Mouse (Mus musculus): ENCODE data around the gene AB124611.
"Not testable (repeated sequence)": the region's sequence is repeated elsewhere in the genome, so short reads cannot be mapped to it uniquely, and the experiment has no call there.

The AB124611 gene

DNA sequence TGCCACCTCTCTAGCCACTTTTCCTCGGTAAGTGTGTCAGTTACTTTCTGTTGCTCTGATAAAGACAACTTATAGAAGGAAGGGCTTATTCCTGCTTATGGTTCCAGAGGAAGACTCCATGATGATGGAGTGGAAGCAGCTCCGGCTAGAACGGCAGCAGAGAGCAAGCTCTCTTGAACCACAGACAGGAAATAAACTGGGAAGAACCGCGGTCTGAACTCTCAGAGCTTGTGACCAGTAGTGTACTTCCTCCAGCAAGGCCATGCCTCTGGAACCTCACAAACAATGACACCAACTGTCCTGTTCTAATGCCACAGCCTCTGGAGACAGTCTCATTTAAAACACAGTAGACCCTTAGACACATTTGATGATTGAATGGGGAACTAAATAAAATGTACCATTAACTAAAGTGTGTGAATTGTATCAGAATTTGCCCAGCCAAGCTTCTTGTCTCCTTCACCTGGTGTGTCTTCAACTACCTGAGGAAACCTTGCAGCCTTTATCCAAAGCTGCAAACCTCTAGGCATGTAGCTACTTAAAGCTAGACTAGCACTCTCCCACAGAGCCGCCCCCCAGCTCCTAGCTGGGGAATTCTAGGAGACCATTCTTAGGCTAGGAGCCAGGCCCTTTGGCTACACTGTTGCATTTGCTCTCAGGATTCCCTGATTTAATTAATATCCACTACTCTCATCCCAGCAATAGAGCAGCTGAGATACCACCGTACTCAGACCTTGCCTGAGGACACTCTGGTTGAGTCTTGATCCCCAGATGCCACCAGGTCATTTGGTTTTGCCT is 637 bp upstream of the AB124611 start:
- peak in 1 of 2 experiments; percentile 18 for DNase-seq

DNA sequence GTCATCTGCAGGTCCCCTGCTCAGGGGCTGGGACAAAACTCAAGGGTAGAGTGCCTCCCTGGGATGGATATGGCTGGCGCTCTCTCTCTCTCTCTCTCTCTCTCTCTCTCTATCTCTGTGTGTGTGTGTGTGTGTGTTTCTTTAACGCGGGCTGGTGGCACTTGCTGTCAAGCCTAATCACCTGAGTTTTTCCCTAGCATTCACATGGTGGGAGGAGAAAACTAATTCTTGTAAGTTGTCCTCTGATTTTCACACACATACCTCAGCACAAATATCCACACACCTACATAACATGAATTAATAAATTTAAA is 613 bp downstream of the AB124611 start:
- no peak for DNase-seq

DNA sequence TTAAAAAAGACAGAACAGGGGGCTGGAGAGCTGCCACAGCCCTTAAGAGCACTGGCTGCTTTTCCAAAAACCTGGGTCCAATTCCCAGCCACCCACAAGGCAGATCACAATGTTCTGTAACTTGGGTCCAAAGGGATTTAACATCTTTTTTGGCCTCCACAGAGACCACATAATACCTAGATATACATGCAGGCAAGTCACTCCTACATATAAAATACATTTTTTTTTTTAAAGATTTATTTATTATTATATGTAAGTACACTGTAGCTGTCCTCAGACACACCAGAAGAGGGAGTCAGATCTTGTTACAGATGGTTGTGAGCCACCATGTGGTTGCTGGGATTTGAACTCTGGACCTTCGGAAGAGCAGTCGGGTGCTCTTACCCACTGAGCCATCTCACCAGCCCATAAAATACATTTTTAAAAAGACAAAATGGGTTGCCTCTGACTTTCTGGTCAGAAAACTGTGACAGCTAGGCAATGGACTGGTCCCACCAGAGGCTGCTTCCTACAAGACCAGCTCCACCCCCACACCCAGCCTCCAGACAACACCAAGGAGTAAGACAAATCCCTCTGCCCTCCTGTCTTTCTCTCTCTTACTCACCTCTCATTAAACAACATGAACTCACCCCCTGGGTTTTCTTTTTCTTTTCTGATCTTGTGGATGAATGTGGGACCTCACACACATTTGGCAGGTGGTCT is 1.3 kb downstream of the AB124611 start:
- no peak for DNase-seq

DNA sequence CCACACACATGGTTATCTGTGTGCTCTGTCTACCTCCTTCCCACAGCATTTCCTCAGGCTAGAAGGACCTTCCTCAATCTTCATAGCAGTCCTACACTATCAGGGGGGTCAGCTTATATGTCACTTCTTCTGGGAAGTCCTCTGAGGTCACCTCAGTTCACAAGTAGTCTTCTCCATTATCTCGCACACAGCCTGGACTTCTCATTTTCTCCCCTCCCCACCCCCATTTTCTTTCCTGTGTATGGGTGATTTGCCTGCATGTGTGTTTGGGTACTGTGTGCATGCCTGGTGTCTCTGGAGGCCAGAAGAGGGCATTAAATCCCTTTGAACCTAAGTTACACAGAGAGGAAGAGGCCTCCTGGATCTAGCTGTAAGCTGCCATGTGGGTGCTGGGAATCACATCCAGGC is 1.9 kb downstream of the AB124611 start:
- no peak for DNase-seq

DNA sequence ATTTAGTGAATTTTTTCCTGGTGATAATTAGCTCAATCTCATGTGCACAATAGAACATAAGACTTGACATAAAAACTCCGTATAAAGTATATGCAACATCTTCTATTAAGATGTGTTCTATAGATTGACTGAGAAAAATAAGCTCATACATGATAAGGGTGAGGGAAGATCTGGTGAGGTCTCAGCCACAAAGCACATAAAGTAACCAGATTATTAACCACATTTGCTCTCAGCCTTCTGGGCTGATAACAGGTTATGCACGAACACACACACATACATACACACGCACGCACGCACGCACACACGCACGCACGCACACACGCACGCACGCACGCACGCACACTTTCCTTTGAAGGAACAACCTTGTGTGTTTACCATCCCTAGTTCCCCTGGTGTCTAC is 10.5 kb downstream of the AB124611 start:
- no peak for DNase-seq

DNA sequence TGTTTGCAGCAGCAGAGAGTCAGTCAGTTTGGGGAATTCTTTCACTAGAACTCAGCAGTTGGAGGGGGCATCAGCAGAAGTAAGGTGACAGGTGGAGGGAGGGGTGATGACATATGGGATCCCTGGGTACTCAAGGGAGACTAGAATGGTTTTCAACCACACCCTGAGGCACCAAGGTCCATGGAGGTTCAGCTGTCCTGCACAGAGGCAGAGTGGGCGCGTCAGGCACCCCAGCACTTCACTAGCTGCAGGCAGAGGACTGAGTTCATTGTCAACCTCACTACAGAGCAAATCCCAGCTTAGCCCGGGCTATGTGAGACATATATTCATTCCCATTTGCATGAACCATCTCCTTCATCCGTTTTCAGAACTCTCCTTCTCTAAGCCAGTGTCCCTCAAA is 11.0 kb downstream of the AB124611 start:
- no peak for DNase-seq

DNA sequence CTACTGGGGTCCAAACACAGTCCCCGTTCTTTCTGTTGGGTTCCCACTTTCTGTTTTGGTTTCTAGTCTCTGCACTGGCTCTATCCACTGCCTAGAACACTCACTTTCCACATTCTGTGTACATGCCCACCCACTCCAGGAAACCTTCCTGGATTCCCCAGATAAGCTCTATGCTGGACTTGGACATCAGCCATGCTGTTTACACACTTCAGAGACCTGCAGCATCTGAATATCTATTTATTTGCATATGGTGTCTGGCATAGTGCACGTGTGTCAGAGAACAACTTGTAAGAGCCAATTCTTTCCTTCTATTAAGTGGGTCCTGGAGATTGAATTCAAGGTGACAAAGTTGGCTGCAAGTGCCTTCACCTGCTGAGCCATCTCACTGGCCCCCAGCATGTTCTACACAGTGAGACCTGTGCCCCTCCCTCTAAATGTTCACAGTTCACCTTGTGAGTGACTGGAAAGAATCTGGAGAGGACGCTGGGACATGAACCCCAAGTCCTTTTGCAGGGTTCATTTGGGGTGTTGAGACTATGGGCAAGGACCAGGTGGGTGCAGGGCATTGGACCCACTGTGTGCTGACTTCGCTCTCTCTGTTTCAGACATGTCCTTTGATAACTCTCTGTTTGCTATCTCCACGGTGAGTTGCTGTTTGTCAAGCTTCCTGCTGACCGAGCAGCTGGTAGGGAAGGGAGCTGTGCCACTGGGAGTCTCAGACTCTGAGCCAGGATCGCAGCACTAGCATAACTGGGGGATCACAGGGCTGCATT is 14.2 kb downstream of the AB124611 start:
- no peak for DNase-seq

DNA sequence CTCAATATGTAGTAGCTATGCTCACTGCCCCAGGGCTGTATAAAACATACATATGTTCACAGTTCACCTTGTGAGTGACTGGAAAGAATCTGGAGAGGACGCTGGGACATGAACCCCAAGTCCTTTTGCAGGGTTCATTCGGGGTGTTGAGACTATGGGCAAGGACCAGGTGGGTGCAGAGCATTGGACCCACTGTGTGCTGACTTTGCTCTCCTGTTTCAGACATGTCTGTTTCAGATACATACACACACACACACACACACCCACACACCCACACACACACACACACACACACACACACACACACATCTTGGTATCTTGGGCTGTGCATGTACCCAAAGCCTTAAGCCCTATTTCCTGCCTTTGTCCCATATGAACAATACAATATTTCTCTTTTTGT is 16.0 kb downstream of the AB124611 start:
- DNase-seq = not testable (repeated sequence)

DNA sequence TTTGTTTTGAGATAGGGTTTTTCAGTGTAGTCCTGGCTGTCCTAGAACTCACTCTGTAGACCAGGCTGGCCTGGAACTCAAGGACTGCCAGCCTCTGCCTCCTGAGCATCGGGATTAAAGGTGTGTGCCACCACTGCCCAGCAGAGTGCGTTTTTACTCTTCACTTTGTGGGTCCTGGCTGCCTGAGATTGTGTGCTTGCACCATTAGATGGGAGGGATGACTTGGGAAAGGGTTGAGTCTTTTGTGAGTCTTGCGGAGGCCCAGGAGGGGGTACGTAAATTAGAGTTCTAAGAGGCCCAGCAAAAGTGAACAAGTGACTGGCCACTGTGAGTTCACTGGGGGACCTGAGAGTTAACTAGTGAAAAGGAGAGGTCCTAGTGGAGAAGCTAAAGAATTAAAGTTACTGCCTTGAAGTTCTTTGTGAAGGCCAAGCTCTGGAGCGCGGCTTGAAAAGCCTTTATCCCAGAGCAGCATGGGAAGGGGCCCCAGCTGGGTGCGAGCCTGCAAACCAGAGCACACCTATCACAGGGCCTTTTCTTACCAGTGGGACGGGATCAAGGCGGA is 19.5 kb downstream of the AB124611 start:
- DNase-seq = no peak

DNA sequence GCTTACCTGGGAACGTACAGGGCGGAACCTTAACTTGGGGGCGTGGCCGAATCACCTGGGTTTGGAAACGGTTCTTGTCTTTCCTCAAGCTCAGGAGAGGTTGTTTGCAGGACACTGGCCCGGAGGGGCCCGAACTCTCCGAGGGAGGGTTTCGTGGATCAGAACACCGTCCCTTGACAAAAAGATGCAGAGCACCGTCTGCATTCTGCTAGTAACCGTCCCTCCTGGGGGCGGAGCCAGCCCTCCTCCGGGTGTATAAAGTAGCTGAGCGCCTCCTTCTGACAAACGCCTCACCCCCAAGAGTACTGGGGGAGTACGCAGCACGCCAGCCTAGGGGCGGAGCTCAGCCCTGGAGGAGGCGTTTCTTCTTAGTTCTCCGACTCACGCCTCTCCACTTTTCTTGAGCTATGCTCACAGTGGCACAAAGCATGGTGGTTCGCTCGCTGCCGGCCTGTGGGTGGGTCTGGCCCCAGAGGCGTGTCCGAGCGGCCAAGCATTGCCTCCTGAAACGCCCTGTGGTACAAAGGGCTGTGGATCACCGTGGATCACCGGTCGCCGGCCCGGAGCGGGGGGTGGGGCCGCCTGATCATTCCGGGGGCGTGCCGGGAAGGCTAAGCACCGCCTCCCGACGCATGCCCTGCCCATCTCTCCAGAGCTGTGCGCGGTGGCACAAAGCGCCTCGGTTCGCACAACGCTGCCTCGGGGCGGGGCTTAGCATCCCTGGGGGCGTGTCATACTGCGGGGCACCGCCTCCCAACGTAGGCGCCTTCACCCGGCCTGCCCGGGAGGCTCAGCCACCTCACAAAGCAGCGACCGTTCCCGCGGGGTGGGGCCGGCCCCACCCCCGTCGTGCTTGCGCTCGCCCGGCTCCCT is 20.2 kb downstream of the AB124611 start:
- peak; percentile 100 for DNase-seq

DNA sequence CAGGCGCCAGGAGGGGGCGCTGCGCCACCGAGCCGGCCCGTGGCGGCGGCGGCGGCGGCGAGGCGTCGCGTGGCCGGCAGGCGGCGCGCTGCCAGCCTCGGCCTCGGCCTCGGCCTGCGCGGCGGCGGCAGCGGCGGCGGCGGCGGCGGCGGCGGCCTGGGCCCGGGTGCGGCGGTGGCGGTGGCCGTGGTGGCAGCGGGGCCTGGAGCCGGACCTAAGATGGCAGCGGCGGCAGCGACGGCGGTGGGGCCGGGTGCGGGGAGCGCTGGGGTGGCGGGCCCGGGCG is 20.8 kb downstream of the AB124611 start, which contains the start of gene Carm1:
TSS of gene Carm1 (plus strand) at position 106 of the 286 bp plus-strand sequence.
- DNase-seq = no peak

DNA sequence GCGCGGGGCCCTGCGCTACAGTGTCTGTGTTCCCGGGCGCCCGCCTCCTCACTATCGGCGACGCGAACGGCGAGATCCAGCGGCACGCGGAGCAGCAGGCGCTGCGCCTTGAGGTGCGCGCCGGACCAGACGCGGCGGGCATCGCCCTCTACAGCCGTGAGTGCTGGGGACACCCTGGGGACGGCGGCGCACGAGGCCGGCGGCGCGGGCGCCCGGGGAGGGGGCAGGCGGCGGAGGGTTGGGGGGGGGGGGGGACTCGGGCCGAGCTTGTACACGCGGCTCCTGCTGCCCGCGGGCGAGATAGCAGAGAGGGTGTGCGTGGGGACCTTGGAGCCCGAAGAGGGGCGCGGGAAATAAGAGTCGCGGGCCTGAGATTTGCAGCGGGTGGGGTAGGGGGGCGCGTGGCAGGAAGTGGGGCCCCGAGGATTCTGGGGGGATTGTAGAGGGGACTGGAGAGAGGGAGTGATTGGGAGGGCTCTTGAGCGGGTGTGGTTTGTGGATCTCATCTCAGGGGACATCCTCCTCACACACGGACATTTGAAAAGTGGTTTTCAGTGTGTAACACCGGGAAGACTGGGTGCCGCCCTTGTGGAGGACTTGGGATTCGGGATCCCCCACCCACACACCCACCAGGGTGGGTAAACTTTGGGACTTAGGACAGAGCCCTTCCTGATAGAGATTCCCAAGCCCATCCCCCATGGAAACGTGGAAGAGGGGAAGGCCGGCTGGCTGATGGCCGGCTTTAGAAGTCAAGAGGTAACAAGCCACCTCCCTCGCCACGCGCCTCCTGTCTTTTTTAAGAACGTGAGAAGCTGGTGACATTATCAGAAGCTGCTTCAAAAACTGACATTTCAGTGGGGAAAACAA is 21.3 kb downstream of the AB124611 start:
- DNase-seq = peak; percentile 74 to 84

DNA sequence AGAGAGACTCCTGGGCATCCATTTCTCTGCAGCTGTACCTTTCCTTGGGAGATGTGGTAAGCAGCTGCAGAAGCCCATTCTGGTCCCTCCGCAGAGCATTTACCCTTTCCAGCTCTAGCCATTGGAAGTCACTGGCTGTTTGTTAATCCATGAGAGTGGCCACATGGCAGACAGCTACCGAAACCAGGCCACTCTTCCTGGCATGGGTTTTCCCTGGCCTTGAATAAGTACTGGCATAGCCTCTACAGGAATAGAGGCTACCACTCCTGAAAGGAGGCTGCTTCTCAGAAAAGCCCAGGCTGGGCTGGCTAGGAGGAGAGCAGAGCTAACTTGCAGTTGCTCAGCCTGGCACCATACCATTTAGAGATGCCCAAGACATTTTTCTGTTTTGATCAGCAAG is 25.1 kb downstream of the AB124611 start:
- DNase-seq = no peak

DNA sequence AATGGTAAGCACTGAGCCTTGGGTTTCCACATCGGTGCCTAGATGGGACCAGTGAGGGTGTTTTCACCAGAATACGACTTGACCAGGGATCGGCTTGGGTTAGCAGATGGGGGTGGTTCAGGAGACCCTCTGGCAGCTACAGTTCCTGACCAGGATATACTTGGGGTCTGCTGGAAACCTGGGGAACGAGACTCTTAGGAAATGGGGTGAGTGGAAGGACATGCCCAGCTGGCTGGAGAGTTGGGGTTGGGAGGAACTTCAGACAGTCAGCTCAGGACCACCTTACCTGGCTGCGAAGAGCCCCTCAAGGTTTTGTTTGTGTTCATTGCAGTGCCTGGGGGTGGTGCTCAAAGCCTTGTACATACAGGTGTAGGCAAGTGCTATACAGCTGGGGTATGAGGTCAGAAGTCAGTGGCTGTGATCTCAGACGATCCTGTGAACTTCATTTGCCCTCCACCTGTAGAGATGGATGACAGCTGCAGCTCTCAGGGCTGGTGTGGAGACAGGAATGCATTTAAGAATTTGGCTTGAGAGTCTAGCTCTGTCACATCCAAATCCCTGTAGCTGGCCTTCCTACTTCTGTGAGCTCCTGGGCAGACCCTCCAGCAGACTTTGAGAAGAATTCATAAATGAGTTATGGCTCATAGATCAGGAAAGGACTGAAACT is 27.8 kb downstream of the AB124611 start:
- no peak for DNase-seq

DNA sequence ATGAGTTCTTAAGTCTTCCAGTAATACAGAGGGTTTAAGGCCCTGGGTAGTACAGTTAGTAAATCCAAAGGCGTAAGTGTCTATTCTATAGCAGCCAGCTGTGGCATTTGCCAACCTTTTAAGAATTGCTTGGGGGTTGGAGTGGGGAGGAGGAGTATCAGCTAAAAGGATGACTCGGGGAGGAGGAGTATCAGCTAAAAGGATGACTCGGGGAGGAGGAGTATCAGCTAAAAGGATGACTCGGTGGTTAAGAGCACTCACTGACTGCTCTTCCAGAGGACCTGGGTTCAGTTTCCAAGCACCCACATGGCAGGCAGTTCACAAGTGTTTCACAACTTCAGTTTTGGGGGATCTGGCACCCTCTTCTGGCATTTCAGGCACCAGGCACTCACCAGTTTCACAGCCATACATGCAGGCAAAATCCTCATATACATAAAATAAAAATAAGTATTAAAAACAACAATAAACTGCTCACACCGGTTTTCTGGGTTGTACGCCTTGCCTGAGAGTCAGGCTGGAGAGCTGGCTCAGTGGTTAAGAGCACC is 29.3 kb downstream of the AB124611 start:
- DNase-seq = no peak

DNA sequence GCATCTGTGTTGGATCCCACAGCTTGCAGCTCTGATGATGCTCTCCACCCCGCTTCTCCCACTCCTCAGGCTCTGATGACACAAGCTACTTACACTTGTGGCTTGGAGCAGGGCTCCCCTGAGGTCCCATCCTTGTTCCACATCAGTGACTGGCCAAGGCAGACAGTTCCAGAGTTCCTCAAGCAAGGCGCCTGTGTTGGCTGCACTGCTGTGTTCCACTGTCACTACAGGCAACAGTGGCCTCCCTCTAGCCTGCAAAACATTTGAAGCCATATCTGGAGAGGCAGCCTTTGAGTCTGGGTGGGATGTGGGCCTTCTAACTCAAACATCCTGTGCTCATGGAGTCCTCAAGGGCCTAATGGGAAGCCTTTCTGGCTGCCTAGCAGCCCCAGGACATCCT is 31.0 kb downstream of the AB124611 start:
- no peak for DNase-seq

DNA sequence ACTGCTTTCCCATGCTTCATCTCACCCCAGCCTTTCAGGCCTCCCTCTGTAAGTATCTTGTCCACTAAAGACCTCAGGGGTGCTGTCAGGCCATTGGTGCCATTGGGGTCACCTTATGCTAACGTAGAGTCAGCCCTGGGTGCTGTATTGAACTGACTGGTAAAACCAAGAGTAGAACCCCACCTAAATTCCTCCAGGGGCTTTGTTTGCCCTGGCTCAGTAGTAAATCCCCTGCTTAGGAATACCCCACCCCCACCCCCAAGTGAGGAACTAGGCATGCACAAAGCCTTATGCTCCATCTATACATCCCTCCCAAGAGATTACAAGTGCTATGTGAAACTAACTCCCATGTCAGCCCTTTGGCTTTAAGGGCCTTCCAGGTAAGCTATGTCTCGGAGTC is 31.6 kb downstream of the AB124611 start:
- no peak for DNase-seq

DNA sequence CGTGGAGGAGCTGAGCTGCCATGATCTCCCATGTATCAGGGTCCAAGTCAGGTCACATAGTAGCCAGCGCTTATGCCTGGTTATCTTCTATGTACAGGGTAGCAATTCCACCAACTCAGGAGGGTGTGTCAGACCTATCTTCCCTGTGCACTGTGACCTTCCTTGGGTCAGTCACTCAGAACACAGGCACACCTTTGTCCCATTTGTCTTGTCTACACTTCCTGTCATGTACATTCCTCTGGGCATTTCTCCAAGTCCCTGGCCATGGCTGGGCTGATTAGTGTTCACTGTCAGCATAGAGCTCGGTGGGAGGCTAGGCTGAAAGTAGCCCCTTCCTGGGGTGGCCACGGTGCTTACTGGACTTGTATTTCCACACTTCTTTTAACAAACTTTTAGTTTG is 32.4 kb downstream of the AB124611 start:
- peak; percentile 24 to 33 for DNase-seq

DNA sequence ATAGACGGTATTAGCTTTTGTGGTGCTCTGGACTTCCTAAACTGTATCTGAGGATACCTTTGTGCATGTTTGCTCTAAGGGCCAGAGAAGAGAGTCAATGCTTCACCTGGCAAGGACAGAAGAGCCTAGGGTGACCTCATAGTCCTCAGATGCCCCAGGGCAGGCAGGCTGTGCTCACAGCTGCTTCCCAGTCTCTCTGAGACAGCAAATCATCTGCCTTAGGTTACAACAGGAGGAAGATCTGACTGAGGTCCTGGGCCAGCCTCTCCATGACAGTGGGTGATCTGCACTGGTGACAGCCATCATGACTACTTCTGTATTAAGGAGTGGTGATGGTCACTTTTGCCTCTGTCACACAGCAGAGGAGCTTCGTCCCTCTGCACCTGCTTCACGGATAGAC is 33.2 kb downstream of the AB124611 start:
- no peak for DNase-seq

DNA sequence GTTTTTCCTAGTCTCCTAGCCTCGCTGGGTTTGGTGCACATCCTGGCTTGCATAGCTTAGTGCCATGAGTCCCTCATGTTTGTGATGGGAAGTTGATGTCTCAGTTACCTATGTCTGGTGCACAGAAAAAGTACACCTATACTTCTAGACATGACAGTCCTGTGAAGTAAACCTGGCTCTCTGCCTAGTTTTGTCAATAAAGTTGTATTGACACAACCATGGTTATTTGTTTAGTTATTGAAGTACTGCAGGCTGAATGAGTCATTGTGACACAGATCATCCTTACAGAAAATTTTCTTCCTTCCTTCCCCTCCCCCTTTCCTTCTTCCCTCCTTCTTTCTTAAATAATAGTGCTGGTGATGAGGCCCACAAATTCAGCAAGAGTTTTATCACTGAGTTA is 38.4 kb downstream of the AB124611 start:
- DNase-seq = no peak

Measured in kidney, postnatal 4 days (tissue).